Mouse (Mus musculus) retina, embryonic 14.5 days (tissue): ENCODE results near the gene C1qtnf3.
"Not testable (repeated sequence)": the region's sequence is repeated elsewhere in the genome, so short reads cannot be mapped to it uniquely, and the experiment has no call there.

Experiments
- DNase-seq: peaks from one replicate; pipeline ENCODE4 v3.0.0-alpha.2; 2015; ENCODE audit warnings: low spot score

The C1qtnf3 gene

DNA sequence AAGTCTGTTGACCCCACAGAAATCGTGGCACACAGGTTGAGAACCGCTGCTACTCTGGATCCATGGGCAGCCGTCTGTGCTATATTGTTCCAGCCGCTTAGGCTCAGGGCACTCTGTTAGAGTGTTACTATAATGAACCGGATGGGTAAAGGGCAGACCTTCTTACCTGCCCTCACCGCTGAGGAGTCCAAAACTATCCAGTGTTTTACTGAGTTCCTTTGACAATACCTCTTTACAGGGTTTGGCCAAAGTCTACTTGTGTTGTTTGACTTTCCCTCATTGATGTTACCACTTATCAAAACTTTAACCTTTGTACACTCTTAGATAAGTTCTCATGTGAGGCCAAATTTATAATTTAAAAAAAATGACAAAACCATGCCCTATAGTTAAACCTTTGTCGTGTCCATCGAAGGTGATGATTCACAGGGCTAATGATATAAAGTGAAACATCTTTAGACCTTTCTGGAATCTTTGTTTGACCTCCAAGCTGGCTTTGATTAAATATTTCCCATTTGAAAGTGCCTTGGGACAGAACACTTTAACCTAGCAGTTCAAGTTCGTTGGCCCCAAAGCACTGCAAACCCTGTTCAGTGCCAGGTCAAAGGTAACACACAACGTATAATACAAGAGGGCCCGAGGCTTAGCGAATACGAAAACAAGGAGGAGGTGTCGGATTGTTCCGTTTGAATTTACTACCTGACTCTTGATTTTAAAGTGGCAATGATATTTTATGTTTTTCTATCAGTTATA, 7.3 kb downstream of the C1qtnf3 start:
- no peak for DNase-seq

DNA sequence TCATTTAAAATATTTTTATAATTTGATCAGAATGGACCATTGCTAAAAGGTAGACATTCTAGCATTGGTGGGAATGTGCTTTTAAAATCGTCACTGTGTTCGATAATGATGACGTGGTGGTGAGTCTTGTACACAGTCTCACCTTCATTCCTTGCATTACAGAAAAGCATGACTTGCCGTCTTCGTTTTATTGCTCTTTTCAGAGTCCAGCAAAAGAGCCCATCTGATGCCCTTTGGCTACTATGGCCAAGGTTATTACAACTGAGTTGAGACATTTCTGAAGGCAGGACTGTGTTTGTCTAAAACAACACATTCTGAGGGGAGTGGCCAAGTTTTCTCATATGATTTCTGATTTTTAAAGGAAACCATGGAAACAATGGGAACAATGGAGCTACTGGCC, 8.1 kb downstream of the C1qtnf3 start:
- DNase-seq: no peak

DNA sequence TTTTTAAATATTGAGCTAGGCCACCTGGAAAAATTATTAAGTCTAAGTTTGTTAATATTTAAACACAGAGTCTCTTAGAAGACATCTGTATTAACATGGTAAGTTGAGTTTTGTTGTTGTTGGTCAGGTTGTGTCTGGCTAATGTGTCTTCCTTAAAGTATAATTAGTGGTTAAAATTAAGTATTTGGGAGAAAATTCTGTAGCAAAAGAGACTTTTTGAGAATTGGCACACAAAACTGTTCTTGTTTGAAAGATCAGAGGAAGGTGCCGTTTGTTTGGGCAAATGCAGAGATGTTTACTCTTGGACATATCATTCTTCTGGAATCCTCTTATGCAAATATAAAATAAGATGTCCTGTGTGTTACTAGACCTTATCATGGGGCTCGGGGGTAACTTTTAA, 10.5 kb downstream of the C1qtnf3 start:
- DNase-seq: no peak

DNA sequence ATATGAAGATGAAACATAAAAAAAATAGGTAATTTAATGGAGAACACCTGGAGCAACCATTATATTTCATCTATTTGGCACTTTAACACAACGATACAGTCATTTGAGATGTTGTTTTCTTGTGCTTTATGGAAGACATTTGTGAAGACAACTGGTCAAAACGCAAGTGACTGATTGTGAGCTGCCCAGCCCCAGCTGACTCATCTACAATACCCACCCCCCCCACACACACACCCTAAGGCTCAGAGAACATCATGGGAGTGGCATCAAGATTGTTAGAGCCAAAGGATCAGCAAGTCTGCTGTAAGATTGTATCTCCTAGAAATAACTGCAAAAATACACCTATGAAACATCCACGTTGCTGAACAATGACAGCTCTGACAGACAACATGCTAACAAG, 17.3 kb downstream of the C1qtnf3 start:
- DNase-seq: no peak

DNA sequence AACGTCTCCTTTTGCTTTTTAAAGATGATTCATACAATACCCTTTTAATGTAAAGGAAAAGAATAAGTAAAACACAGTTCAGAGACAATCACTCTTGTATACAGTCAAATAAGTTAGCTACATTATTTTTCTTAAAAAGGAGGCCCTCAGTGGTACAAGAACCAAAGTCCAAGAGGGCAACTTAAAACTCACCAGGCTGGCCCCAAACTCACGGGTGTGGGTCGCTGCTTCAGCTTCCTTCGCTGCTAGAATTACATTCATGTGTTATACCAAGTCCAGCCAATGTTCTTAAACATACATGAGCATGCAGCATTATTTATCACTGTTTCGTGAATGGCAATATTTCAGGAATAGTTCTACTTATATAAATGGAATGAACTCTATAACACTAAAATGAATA, 18.6 kb downstream of the C1qtnf3 start:
- DNase-seq: no peak

DNA sequence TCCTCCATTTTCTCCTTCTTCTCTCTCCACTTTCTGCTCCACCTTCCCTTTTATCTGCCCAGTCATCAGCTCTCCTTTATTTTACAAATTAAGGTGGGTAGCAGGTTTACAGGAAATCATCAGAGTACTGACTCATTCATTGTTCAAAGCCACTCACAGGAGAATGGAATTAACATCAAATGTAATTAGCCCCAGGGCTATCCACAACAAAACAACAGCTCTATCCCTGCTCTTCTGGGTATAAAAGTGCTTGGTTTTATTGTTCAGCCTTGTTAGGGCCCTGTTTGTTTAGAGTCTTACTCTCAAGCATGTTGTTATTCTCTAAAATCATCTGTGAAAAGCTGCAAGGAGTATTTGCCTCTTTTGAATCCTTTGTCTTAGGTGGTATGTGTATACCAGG, 25.0 kb downstream of the C1qtnf3 start:
- no peak for DNase-seq

DNA sequence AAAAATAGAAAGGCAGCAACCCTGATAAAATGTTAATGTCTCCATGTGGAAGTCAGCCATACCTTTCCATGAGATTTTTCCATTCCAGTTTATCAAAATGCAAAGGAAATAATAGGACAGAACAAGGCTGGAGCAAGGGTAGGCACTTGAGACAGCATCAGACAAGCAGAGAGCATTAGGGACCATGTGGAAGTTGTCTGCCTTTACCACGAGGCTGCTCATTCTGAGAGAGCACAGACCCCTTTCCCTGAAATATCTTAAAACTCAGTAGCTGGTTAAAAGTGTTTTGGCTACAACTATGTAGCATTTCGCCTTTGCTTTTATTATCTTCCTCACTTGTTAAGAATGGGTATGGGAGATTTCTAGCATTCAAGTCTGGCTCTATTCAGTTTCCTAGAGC, 28.6 kb downstream of the C1qtnf3 start:
- no peak for DNase-seq

DNA sequence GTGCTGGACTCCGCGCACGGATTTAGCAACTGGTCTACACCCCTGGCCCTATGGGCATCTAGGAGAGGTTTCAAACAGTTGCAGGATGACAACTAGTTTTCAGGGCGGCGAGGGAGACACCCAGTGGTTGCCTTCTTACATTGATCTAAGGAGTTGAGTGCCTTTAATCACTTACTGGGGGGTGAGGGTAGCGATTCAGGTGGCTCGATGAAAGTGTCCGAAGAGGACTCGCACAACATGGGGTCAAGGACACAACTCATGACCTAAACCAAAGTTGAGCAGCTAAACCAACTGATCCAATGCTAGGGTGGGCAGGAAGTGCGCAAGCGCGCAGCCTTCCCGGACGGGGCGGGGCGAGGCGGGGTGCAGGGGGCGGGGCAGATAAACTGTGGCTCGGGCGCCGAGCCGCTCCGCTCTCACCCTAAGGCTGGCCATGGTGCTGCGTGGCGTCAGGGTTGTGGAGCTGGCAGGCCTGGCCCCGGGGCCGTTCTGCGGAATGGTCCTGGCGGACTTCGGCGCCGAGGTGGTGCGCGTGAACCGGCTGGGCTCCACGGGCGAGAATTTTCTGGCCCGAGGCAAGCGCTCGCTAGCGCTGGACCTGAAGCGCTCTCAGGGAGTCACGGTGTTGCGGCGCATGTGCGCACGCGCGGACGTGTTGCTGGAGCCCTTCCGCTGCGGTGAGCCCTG, 29.4 kb downstream of the C1qtnf3 start, which contains the start of gene Amacr:
Gene Amacr, plus strand, starts transcription at position 380 of the 687 bp plus-strand sequence.
- peak; percentile 91 for DNase-seq

DNA sequence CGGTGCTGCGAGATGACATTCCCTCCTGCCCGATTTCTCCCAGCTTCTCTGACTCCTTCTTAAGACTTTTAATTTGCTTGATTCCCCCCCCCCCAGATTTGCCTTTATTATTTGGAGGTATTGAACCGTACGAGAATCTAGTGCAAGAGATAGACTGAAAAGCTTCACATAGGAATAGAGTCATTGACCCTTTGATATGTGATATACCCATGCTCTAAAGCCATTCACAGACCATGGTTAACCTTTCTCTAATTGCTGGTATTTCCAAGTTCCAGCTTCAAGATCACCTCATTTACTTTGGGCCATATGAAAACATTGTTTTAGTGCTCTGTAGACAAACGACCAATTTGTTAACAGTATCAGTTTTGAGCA, 29.9 kb downstream of the C1qtnf3 start:
- no peak for DNase-seq

DNA sequence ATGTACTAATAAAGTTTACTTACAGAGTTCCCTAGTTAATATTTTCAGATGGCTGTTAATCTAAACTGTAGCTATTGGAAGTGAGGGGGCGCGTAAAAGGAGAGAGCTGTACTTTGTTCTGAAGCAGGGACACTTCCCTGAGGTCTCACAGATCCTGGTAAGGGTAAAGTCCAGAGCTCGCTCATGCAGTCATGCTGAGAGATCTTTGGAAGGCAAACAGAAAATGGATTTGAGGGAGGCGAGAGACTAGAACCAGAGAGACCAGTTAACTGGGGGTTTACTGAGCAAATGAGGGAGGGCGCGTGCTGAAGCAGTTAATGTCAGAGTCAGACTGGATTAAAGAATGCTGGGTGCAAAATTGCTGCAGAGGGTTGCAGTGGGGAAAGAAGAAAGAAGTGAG, 33.6 kb downstream of the C1qtnf3 start:
- no peak for DNase-seq

DNA sequence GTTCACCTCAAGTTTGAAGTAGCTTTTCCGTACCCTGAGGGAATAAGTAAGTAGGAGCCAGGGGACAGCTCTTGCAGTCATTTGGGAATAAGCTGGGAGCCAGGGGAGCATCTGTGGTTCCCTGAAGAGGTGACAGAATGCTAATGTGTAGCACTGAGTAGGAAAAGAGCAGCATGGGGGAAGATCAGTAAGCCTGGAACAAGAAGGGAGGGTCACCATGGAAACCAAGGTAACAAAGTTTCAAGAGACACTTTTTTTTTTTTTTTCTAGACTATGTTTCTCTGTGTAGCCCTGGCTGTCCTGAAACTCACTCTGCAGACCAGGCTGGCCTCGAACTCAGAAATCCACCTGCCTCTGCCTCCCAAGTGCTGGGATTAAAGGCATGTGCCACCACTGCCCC, 34.3 kb downstream of the C1qtnf3 start:
- DNase-seq: not testable (repeated sequence)

DNA sequence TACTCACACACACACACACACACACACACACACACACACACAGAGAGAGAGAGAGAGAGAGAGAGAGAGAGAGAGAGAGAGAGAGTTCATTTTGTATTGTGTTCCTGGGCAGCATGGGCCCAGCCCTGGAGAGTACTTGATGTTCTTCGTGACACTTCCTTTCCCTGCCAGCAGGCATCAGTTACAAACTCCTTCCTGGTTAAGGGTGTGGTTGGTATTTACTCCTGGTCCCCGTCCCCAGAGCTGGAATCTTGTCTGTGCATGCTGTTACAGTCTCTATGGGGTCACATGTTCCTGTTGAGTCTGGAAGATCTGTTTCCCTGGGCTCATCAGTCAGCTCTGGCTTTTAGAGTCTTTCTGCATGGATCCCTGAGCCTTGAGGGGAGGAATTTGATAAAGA, 38.3 kb downstream of the C1qtnf3 start:
- no peak for DNase-seq

DNA sequence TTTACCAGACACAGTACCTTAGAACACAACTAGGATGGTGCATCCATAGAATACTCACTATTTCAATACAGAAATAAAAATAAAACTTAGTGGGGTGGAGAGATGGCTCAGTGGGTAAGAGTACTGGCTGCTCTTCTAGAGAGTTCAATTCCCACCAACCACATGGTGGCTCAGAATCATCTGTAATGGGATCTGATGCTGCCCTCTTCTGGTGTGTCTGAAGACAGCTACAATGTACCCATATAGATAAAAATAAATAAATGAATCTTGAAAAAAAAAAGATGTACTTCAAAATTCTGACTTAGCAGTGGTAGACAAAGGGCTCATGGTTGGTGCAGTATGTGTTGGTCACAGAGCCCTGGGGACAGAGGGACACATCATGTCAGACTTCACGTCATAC, 39.4 kb downstream of the C1qtnf3 start:
- no peak for DNase-seq

DNA sequence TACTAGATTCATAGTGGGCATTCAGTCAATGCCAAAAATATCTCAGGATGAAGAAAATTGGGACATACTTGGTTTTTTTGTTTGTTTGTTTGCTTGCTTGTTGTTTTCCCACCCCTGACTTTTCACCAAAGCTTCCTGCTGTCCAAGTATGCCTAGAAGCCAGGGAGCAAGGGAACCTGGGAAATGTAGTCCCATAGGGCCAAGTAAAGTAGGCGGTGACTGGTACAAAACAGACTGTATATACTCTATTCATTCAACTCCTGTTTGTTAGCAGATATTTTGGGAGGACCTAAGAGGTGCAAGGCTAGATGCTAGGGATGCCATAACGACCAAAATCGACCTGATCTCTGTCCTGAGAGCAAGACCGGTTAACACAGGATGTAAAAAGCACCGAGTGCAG, 47.7 kb downstream of the C1qtnf3 start:
- peak; percentile 9 for DNase-seq

DNA sequence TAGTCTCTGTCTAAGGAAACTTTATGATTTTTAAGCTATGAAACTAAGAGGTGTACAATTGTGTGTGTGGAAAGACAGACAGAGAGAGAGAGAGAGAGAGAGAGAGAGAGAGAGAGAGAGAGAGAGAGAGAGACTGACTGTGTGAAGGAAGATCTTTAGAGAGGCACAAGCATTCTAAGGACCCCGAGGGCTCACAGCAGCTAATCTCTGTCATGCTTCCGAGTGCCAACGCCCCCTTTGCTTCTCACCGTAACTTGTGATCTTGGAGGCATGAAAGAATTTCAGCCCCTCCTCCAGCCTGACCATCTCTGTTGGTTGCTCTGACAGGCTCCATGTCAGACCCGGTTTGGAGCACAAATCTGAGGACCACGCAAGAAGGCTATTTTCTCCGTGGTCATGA, 48.3 kb downstream of the C1qtnf3 start, which contains the start of gene Slc45a2:
Gene Slc45a2, plus strand, starts transcription at position 301 of the 400 bp plus-strand sequence.
- no peak for DNase-seq

DNA sequence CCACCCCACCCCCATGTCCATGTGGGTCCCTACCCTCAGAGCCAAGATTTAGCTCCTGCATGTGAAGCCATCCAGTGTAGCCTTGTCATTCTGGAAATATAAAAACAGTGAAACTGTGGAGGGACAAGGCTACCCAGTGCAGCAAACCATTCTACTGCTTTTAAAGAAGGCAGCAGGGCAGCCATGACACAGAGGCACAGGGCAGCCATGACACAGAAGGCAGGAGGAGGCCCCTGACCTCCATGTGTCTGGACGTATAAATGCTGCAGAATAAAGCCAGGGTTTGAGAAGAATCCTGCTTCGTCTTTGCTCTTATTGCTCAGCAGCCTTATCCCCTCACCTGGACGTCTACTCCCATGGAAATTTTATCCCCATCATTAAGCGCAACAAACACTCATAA, 51.7 kb downstream of the C1qtnf3 start:
- DNase-seq: no peak

DNA sequence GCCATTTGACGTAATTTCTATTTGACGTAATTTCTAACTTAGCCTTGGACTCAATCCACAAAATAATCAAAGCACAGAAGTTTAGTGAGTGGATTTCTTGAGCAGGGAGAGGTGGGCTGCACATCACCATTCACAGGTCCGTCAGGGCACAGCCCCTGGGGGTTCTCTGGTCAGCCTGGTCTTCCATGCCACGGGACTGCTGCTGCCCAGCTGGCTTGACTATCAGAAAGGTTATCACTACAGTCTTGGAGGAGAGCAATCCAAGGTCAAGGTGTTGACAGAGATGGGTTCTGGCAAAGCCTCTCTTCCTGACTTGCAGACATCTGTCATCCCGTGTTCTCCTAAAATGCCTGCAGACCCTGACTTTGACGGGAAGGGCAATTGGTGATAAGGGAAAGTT, 52.5 kb downstream of the C1qtnf3 start:
- DNase-seq: no peak

DNA sequence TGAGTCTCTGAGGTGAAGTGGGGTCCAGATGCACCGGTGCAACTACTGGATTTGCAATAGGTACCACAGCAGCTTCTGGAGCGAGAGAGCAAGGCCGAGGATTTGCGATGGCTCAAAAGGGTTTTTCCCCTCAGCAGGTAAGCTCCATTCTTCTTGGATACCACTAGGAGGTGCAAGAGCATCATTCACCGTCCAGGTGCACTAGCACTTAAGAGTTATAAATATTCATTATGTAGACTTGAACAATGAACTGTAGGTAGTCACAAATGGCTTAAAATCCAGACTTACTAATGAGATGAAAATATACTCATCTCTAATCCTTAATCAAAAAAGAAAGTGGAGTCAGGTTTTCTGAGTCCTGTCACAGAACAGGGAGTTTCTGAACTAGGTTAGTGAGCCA, 56.6 kb downstream of the C1qtnf3 start:
- peak; percentile 37 for DNase-seq

DNA sequence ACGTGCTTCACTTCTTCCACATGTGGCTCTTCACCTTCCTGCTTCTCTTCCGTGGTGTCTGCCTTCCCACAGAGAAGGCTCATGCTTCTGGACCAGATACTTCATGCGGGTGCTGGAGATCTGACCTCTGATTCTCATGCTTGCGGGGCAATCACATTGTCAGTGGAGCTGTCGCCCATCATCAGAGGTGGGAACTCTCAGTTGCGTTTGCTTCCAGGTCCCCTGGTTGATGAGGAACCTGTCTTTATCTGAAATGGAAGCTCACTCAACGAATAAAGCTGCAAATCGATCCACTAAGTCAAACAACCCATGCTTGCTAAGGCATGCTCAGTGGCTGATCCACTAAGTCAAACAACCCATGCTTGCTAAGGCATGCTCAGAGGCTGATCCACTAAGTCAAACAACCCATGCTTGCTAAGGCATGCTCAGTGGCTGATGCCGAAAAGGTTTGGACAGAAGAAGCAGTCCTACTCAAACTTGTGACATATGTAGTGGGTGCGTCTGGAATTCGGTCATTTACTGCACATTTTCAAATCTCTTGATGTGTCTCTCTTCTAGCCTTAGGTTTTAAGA, 58.9 kb downstream of the C1qtnf3 start:
- no peak for DNase-seq

DNA sequence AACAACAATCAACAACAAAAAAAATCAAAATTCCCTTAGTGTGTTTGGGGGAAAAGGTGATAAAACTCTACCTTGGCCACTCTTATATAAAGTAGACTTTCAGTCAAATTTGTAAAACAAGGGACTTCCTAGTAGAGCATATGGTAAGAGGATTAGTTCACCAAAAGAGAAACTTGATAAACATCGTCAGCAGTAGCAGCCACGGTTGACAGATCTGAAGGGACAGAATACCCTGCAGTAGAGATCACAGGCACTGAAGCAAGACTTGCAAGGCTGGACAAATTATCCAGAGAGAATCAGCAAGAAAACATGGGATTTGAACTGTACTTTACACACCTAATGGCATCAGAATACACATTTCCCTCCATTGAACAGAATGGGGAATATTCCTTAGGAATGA, 62.8 kb downstream of the C1qtnf3 start:
- no peak for DNase-seq

DNA sequence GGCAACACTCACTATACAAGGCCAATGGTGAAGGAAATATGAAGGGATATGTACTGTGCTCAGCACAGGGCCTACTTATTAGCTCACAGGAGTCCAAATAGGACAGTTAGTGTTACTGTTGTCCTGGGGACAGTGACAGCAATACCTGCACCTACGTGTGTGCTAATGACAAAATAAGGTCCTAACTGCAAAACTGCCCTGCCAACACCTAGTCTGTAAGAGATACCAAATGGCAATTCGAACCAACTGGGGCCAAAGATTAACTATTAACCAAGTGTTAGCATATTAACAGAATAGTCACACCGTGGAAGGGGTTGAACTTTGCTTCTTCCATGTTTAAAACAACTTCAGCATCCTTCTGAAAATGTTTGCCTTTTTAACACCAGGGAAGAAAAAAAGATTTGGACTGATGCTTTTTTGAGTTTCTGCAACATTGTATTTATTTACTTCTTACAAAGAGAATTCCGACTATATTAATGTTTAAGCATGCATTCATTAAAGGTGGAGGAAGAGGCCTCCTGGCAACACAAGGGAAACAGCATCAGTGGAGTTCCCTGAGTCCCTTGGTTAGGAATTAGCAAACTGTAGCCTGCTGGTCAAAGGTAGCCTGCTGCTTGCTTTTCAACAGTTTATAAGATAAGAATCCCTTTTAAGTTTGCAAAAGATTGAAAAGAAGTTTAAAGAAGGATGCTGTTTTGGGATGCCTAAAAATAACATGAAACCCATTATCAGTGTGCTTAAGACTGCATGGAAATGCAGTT, 74.8 kb downstream of the C1qtnf3 start:
- DNase-seq: no peak
